Mouse (Mus musculus): ENCODE measurements around the gene Pin1.

DNA sequence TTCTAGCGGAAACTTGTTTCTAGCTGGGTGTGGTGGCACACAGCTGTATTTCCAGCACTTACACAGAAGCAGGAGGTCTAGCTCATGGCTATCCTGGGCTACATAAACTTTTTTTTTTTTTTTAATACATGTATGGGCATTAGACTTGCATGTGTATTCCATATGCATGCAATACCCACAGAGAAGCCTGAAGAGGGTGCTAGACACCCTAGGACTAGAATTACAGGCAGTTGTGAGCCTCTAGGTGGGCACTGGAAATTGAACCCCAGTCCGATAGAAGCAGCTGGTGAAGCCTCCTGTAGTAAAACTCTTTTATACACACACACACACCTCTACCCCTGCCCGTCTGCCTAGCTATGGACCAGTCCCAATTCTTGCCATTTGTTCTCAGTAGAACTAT, 2.0 kb downstream of the Pin1 start:
- no peak for TF ChIP-seq GATA1 (IDR thresholded peaks at IDR 0.05; ENCODE audit: low read length)
- TF ChIP-seq TAL1 (IDR thresholded peaks at IDR 0.05; ENCODE audit: low read length): no peak
